Mouse (Mus musculus) liver, embryonic 13.5 days (tissue): ENCODE results near the gene Lsm7. TPM values are rescaled to one million over a fixed set of nuclear protein-coding genes. Genes with fewer than 3 reads are reported as not detected.
A peak's percentile ranks its signal among the peaks of the same experiment; 100 is the strongest.
"Not testable (repeated sequence)": the region's sequence is repeated elsewhere in the genome, so short reads cannot be mapped to it uniquely, and the experiment has no call there.

Experiments
- ATAC-seq: fragments of 200-750 bp; cut with Nextera tagmentation; 2 replicates; pipeline ENCODE4 v1.8.0; 2017; ENCODE audit warnings: low read depth, mild to moderate bottlenecking, moderate number of reproducible peaks, moderate library complexity
- DNase-seq: peaks from one replicate; pipeline ENCODE4 v3.0.0; 2022
- H3K27ac ChIP-seq: fragments of 300-500 bp; sonication (generic); 2 replicates; pipeline ENCODE4 v1.5.1; 2015; ENCODE audit warnings: moderate library complexity, mild to moderate bottlenecking, inconsistent platforms
- H3K27me3 ChIP-seq: fragments of 300-500 bp; sonication (generic); 2 replicates; pipeline ENCODE4 v1.6.1; 2015; ENCODE audit warnings: mild to moderate bottlenecking, inconsistent platforms
- H3K36me3 ChIP-seq: fragments of 300-500 bp; sonication (generic); 2 replicates; pipeline ENCODE4 v1.6.1; 2015; ENCODE audit warnings: mild to moderate bottlenecking, inconsistent platforms
- H3K4me1 ChIP-seq: fragments of 300-500 bp; sonication (generic); replicated peaks from 2 replicates; pipeline ENCODE4 v1.6.1; 2015; ENCODE audit warnings: inconsistent platforms
- H3K4me2 ChIP-seq: fragments of 300-500 bp; sonication (generic); 2 replicates; pipeline ENCODE4 v1.6.1; 2015; ENCODE audit warnings: inconsistent platforms, mild to moderate bottlenecking, moderate library complexity
- H3K4me3 ChIP-seq: fragments of 300-500 bp; sonication (generic); replicated peaks from 2 replicates; pipeline ENCODE4 v1.5.1; 2015; ENCODE audit warnings: mild to moderate bottlenecking, inconsistent platforms
- H3K9ac ChIP-seq: fragments of 300-500 bp; sonication (generic); 2 replicates; pipeline ENCODE4 v1.6.1; 2015; ENCODE audit warnings: mild to moderate bottlenecking, inconsistent platforms
- H3K9me3 ChIP-seq: fragments of 300-500 bp; sonication (generic); replicated peaks from 2 replicates; pipeline ENCODE4 v1.6.1; 2016; ENCODE audit warnings: inconsistent platforms
- WGBS: fragments of 180-500 bp; shearing (Covaris S2); methylation state at CpG from one replicate; pipeline ENCODE4 v1.1.7; 2015; ENCODE audit not compliant: insufficient replicate concordance; 5-methylcytosine and 5-hydroxymethylcytosine counted together
- polyA plus RNA-seq: library from polyadenylated mRNA; unstranded; fragments of >200 nt; fragmentation: Nextera tagmentation; extraction: Ambion mirVana; gene quantifications from 2 replicates; pipeline ENCODE4 v1.2.1, GENCODE M21; 2015

Lsm7 gene
- polyA plus RNA-seq, 1 experiment from 2014 or later: 208 TPM

DNA sequence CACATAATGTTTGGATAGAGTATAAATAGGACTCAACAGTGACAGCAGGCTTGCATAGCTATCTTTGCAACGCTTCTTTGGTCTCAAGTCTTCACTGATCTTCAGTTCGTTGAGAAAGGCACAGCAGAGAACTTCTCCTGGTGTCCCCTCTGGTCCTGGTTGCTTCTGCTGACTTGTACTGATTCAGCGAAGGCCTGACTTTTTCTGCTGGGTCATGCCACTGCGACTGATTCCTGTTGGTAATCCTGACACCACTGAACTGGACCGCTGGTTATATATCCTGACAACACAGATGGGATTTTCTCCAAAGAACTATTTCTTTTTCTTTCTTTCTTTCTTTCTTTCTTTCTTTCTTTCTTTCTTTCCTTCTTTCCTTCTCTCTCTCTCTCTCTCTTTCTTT, 32.5 kb downstream of the Lsm7 start:
- H3K4me2 ChIP-seq: peak overlapping the region; percentile 2; the same call in 1 of the 2 replicates
- peak overlapping the region; percentile 85 for H3K27ac ChIP-seq
- H3K9ac ChIP-seq: peak overlapping the region; percentile 40

DNA sequence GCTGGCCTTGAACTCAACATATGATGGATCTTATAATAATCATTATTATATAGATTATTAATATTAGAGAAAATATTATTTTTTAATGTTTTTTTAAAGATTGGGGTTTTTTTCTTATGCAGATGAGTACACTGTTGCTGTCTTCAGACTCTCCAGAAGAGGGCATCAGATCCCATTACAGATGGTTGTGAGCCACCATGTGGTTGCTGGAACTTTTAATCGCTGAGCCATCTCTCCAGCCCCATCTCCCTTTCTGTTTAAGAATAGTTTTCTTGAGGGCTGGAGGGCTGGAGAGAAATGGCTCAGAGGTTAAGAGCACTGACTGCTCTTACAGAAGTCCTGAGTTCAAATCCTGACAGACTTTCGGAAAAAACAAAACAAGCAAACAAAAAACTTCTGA, 33.0 kb downstream of the Lsm7 start:
- 46% methylated on average over 2 of the region's 2 CpGs for WGBS
- Histone ChIP-seq H3K4me3 (no peak overlapping the region), H3K4me1 (peaks cover 67% of the 10 kb centered on the region), H3K9me3 (no peaks in the 10 kb centered on the region), H3K27ac (peak overlapping the region; percentile 85), H3K4me2 (peak overlapping the region; percentile 2; the same call in 1 of the 2 replicates), H3K36me3 (no peaks in the 10 kb centered on the region), H3K27me3 (no peaks in the 10 kb centered on the region), H3K9ac (peak overlapping the region; percentile 40)
- ATAC-seq (no peak), DNase-seq (peak; percentile 42)

More for the DNA sequence above, 32.5 kb downstream of the Lsm7 start:
- Histone ChIP-seq H3K4me3 (no peak overlapping the region), H3K36me3 (peaks cover 2% of the 10 kb centered on the region), H3K27me3 (no peaks in the 10 kb centered on the region), H3K9me3 (no peaks in the 10 kb centered on the region), H3K4me1 (peaks cover 68% of the 10 kb centered on the region)
- WGBS: 70% methylated on average over 5 of the region's 5 CpGs
- ATAC-seq (no peak), DNase-seq (peak; percentile 55)

DNA sequence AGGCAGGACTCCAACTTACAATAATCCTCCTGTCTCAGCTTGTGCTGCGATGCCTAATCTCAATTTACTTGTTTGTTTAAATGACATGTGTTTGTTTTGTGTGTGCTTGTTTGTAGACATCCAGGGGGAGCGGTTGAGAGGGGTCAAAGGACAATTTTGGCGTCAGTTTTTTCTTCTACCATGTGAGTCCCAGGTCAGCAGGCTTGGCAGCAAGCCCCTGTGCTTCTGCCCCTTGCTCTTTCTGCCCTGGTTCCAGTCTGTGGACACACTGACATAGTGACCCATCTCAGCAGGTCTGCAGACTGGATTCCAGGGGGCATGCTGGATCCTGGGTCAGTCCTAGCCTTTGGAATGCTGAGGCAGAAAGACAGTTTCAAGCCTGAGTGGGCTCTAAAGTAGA, 35.6 kb downstream of the Lsm7 start:
- Histone ChIP-seq H3K4me1 (peaks cover 54% of the 10 kb centered on the region), H3K36me3 (no peaks in the 10 kb centered on the region), H3K4me2 (peak overlapping the region; percentile 36), H3K27me3 (no peaks in the 10 kb centered on the region), H3K9ac (peak overlapping the region; percentile 54), H3K27ac (peak overlapping the region; percentile 94), H3K4me3 (no peak overlapping the region), H3K9me3 (no peaks in the 10 kb centered on the region)
- DNase-seq (no peak), ATAC-seq (no peak)
- 52% methylated on average over 3 of the region's 3 CpGs for WGBS

DNA sequence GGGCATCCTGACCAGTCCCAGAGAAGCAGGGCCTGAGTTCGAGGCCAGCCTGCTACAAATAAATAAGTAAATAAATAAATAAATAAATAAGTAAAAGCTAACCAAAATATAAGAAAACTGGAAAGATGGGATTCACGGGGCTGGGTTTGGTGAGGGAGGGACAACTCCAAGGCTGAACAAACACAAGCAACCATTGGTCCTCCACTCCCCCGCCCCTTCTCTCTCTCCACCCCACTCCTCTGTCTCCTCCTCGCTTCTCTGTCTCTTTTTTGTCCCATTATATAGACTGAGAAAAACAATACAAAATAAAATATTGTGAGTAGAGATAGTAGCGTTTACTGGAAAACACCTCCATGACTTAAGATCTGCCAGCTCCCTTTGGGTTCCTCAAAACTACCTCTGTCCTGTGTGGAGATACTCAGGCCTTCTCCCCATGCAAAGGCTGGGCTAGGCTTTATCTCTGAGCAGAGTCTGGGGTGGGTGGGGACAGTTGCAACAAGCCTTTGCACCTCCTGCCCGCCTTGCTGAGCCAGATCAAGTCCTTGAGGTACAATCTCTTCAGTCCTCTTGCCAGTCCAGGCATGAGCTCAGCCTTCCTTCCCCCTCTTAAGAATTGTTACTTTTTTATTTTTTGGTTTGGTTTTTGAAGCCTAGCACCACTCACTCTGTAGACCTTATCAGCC, 36.3 kb downstream of the Lsm7 start:
- H3K27me3 ChIP-seq: no peaks in the 10 kb centered on the region
- no peaks in the 10 kb centered on the region for H3K36me3 ChIP-seq
- peaks cover 48% of the 10 kb centered on the region for H3K4me1 ChIP-seq
- ATAC-seq (peak; percentile 99), DNase-seq (peak; percentile 85)
- no peaks in the 10 kb centered on the region for H3K9me3 ChIP-seq
- H3K4me3 ChIP-seq: no peak overlapping the region; the same call in 1 of the 2 replicates
- 36% methylated on average over 6 of the region's 6 CpGs for WGBS
- peak overlapping the region; percentile 36 for H3K4me2 ChIP-seq
- H3K27ac ChIP-seq: peak overlapping the region; percentile 94
- H3K9ac ChIP-seq: peak overlapping the region; percentile 54

DNA sequence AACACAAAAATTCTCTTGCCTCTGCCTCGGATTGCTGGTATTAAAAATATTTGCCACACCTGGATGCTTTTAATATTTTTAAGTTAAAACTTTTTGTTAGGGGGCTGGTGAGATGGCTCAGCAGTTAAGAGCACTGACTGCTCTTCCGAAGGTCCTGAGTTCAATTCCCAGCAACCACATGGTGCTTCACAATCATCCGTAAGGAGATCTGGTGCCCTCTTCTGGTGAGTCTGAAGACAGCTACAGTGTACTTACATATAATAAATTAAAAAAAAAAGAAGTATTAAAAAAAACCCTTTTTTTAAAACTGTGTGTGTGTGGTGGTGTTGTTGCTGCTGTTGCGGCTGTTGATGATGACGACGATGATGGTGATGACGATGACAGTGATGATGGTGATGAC, 37.1 kb downstream of the Lsm7 start:
- Histone ChIP-seq H3K9ac (peak overlapping the region; percentile 54; the same call in 1 of the 2 replicates), H3K27ac (peak overlapping the region; percentile 94), H3K4me1 (peaks cover 40% of the 10 kb centered on the region), H3K4me2 (peak overlapping the region; percentile 36; the same call in 1 of the 2 replicates)
- not testable (repeated sequence) for H3K36me3 ChIP-seq, H3K4me3 ChIP-seq, H3K9me3 ChIP-seq, DNase-seq, ATAC-seq, H3K27me3 ChIP-seq
- 81% methylated on average over 7 of the region's 7 CpGs for WGBS

GRCm38 (mm10) chr10:80817164-80817563, 37.8 kb downstream of the Lsm7 start:
- H3K4me3 ChIP-seq: no peak overlapping the region
- H3K4me2 ChIP-seq: no peak overlapping the region
- DNase-seq (no peak), ATAC-seq (no peak)
- H3K27me3 ChIP-seq: peaks cover 12% of the 10 kb centered on the region
- H3K9ac ChIP-seq: no peak overlapping the region
- H3K27ac ChIP-seq: peak overlapping the region; percentile 3; the same call in 1 of the 2 replicates
- H3K4me1 ChIP-seq: peaks cover 33% of the 10 kb centered on the region
- H3K9me3 ChIP-seq: no peaks in the 10 kb centered on the region
- 69% methylated on average over 2 of the region's 2 CpGs for WGBS
- no peaks in the 10 kb centered on the region for H3K36me3 ChIP-seq

DNA sequence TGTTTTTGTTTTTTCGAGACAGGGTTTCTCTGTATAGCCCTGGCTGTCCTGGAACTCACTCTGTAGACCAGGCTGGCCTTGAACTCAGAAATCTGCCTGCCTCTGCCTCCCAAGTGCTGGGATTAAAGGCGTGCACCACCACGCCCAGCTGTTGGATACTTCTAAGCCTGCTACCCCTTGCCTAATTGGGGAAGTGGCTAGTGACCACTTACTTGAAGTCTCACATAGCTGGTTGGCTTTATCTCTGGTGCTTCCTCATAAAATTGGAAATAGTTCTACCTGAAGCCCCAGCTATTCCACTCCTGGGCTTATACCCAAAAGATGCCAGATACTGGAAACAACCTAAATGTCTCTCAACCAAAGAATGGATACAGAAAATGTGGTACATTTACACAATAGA, 38.7 kb downstream of the Lsm7 start:
- not testable (repeated sequence) for DNase-seq, H3K4me3 ChIP-seq, H3K36me3 ChIP-seq, ATAC-seq, H3K9me3 ChIP-seq, H3K4me2 ChIP-seq, H3K27ac ChIP-seq, H3K9ac ChIP-seq
- 49% methylated on average over 3 of the region's 3 CpGs for WGBS
- Histone ChIP-seq H3K27me3 (peaks cover 21% of the 10 kb centered on the region), H3K4me1 (peaks cover 31% of the 10 kb centered on the region)

DNA sequence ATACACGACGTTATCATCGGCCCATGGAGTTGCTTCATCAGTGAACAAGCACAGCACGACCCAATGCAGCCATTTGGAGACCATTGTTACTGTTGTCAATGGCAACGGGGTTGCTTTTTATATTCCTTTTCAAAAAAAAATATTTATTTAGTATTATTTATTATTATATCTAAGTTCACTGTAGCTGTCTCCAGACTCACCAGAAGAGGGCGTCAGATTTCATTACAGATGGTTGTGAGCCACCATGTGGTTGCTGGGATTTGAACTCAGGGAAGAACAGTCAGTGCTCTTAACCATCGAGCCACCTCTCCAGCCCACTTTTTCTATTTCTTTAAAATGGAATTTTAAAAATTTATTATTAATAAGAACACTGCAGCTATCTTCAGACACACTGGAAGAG, 40.2 kb downstream of the Lsm7 start:
- WGBS: 57% methylated on average over 7 of the region's 7 CpGs
- H3K4me2 ChIP-seq: no peak overlapping the region
- peaks cover 36% of the 10 kb centered on the region for H3K27me3 ChIP-seq
- no peaks in the 10 kb centered on the region for H3K9me3 ChIP-seq
- no peak overlapping the region for H3K9ac ChIP-seq
- no peak overlapping the region for H3K4me3 ChIP-seq
- ATAC-seq (no peak), DNase-seq (no peak)
- H3K36me3 ChIP-seq: no peaks in the 10 kb centered on the region
- H3K27ac ChIP-seq: no peak overlapping the region
- H3K4me1 ChIP-seq: peaks cover 29% of the 10 kb centered on the region

- H3K4me3 ChIP-seq: no peak within 1 kb of the TSS
- no peak for ATAC-seq
- WGBS: 63% methylated on average over 4 of the region's 4 CpGs
- no peak for DNase-seq
- H3K9ac ChIP-seq: no peak within 1 kb of the TSS
- H3K27ac ChIP-seq: no peak within 1 kb of the TSS
- H3K9me3 ChIP-seq: no peaks in the 10 kb centered on the region
- peaks cover 50% of the 10 kb centered on the region for H3K27me3 ChIP-seq
- no peaks in the 10 kb centered on the region for H3K36me3 ChIP-seq
- H3K4me1 ChIP-seq: peaks cover 26% of the 10 kb centered on the region
- H3K4me2 ChIP-seq: no peak within 1 kb of the TSS
These were observed 41.6 kb downstream of the Lsm7 start, which contains the start of gene Jsrp1 for GRCm38 (mm10) chr10:80813366-80813765. Gene Jsrp1, minus strand, starts transcription at chr10:80813498.

- H3K4me2 ChIP-seq: no peak overlapping the region
- 54% methylated on average over 5 of the region's 5 CpGs for WGBS
- no peaks in the 10 kb centered on the region for H3K9me3 ChIP-seq
- ATAC-seq (no peak), DNase-seq (no peak)
- peaks cover 27% of the 10 kb centered on the region for H3K4me1 ChIP-seq
- H3K27me3 ChIP-seq: peaks cover 59% of the 10 kb centered on the region
- no peak overlapping the region for H3K27ac ChIP-seq
- H3K9ac ChIP-seq: no peak overlapping the region
- no peak overlapping the region for H3K4me3 ChIP-seq
- no peaks in the 10 kb centered on the region for H3K36me3 ChIP-seq
These were observed 42.5 kb downstream of the Lsm7 start for GRCm38 (mm10) chr10:80812391-80813041.

GRCm38 (mm10) chr10:80810084-80810483, 44.9 kb downstream of the Lsm7 start:
- H3K4me1 ChIP-seq: peaks cover 51% of the 10 kb centered on the region

More at GRCm38 (mm10) chr10:80810084-80810483, 44.9 kb downstream of the Lsm7 start:
- no peak overlapping the region for H3K27ac ChIP-seq
- ATAC-seq: no peak
- H3K27me3 ChIP-seq: peaks cover 73% of the 10 kb centered on the region
- no peak overlapping the region for H3K4me3 ChIP-seq
- peak overlapping the region; percentile 36 for H3K4me2 ChIP-seq
- 6% methylated on average over 20 of the region's 20 CpGs for WGBS
- no peak for DNase-seq
- no peaks in the 10 kb centered on the region for H3K9me3 ChIP-seq
- H3K36me3 ChIP-seq: peaks cover 6% of the 10 kb centered on the region
- H3K9ac ChIP-seq: peak overlapping the region; percentile 28; the same call in 1 of the 2 replicates
